Mouse (Mus musculus): ENCODE measurements around the gene Sv2c. TPM values are rescaled to one million over a fixed set of nuclear protein-coding genes. Genes with fewer than 3 reads are reported as not detected.

Gene Sv2c
- total RNA-seq, 2 experiments from 2014 or later: 21.3 to 34.5 TPM

Other genes starting within 250 kb of the Sv2c start
- gene Iqgap2, start 240.7 kb downstream of the Sv2c start, total RNA-seq (2021): 10 to 100 TPM; 12.2 to 21.9 TPM
- gene Gm20075, start 51.2 kb downstream of the Sv2c start, total RNA-seq (2021): 10 to 100 TPM; 27.9 to 28.5 TPM
- not detected for gene Gm17190, start 50.5 kb downstream of the Sv2c start, total RNA-seq (2021)

Measured in left cerebral cortex, postnatal 36 days (tissue).